Mouse (Mus musculus) CH12.LX (cell line): ENCODE measurements around the gene Rgl1.

Experiments used
- BHLHE40 ChIP-seq: IDR thresholded peaks from 2 replicates; pipeline ENCODE4 v1.6.1; 2011; ENCODE audit warnings: mild to moderate bottlenecking, low read depth, low read length, improper control_type of control experiment
- CHD2 ChIP-seq: IDR thresholded peaks from 2 replicates; pipeline ENCODE4 v1.6.1; 2011; ENCODE audit warnings: low read length, improper control_type of control experiment
- EP300 ChIP-seq: IDR thresholded peaks from 2 replicates; pipeline ENCODE4 v1.6.1; 2011; ENCODE audit warnings: low read length, improper control_type of control experiment
- HCFC1 ChIP-seq: IDR thresholded peaks from 2 replicates; pipeline ENCODE4 v1.6.1; 2012; ENCODE audit warnings: low read depth, mild to moderate bottlenecking, inconsistent platforms, low read length, improper control_type of control experiment
- MAFK ChIP-seq: IDR thresholded peaks from 2 replicates; pipeline ENCODE4 v1.6.1; 2011; ENCODE audit warnings: low read length, improper control_type of control experiment; ENCODE audit not compliant: insufficient replicate concordance
- POLR2A ChIP-seq: IDR thresholded peaks from 2 replicates; pipeline ENCODE4 v1.6.1; 2011; ENCODE audit warnings: low read depth, mild to moderate bottlenecking, improper control_type of control experiment, low read length
- POLR2AphosphoS2 ChIP-seq: IDR thresholded peaks from 2 replicates; pipeline ENCODE4 v1.6.1; 2011; ENCODE audit warnings: low read depth, low read length, improper control_type of control experiment
- SIN3A ChIP-seq: IDR thresholded peaks from 2 replicates; pipeline ENCODE4 v1.6.1; 2012; ENCODE audit warnings: low read length, improper control_type of control experiment, inconsistent platforms
- SMC3 ChIP-seq: IDR thresholded peaks from 2 replicates; pipeline ENCODE4 v1.6.1; 2011; ENCODE audit warnings: low read depth, low read length, improper control_type of control experiment
- ZNF384 ChIP-seq: IDR thresholded peaks from 2 replicates; pipeline ENCODE4 v1.6.1; 2012; ENCODE audit warnings: low read depth, low read length, improper control_type of control experiment, inconsistent platforms

- TF ChIP-seq CHD2 (no peak), POLR2AphosphoS2 (no peak), BHLHE40 (no peak), SMC3 (no peak), HCFC1 (no peak), EP300 (no peak), MAFK (no peak), ZNF384 (no peak), POLR2A (no peak), SIN3A (no peak)
Observed at GRCm38 (mm10) chr1:152623375-152624270, 142.5 kb downstream of the Rgl1 start.
